Mouse (Mus musculus): ENCODE results near the gene Prrc2a.

Gene Prrc2a

DNA sequence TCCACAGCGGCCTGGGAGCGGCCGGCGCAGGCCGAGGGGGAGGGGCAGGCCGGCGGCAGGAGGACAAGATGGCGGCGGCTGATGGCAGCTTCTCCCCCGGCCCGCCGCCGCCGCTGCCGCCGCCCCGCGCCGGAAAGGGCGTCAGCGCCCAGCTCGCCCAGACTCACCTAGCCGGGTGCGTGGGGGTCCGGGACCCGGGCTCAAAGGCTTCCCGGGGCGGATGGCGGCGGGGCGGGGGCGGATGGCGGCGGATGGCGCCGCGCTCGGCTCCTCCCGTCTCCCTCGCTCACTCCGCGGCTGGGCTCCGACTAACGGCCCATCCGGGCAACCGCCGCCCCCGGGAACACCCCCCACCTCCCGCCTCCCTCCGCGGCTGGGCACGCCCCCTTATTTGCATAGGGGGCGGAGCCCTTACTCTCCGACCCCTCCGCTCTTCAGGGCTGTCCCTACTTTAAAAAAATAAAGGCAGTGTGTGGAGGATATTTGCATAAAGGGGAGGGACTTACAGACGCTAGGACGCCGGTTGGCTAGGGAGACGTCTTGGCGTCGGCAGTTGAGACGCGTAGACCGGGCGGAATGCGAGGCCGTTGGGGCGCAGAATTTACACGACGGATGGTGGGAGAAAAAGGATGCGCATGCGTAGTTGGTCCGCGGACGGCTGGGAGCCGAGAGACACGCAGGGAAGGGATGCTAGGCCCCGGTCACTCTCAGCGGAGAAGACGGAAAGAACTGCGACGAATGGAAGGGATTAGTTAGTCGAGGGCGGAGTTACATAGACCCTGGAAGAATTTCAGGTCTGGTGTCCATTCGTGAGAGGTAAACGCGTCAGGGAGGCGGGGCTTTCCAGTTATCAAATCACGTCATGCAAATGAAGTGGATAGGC, at the start of gene Prrc2a:
TSS of gene Prrc2a (minus strand) at position 330 of the 883 bp plus-strand sequence.
- DNase-seq = peak; percentile 100

DNA sequence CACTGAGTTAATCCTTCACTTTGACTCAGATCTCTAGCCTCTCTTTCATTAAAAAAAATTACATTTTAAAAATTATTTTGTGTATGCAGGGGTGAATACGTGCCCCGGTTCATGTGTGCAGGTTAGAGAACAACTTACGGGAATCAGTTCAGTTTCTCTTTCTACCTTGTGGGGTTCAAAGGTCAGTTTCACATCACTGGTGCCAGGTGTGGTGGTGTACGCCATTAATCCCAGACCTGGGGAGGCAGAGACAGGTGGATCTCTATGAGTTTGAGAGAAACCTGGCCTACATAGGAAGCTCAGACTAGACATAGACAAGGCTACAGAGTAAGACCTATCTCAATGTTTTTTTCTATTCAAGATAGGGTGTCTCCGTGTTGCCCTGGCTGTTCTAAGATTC, 48.4 kb upstream of the Prrc2a start:
- no peak for DNase-seq

DNA sequence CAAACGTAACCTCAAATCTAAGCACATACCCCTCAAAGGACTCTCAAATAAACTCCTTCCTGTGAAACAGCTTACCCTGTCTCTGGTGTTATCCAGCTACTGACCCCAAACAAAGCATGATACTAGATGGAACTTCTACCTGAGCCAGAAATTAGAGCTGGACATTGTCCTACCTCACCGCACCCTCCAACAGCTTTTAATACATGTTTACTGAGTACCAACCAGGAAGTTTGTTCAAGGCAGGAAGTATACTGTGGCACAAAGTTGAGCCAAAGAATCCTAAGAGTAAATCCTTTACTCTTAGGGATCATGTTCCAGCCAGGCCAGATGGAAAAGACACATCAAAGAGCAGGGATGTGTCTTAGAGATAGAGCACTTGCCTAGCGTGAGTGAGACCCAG, 45.9 kb upstream of the Prrc2a start:
- DNase-seq = no peak

DNA sequence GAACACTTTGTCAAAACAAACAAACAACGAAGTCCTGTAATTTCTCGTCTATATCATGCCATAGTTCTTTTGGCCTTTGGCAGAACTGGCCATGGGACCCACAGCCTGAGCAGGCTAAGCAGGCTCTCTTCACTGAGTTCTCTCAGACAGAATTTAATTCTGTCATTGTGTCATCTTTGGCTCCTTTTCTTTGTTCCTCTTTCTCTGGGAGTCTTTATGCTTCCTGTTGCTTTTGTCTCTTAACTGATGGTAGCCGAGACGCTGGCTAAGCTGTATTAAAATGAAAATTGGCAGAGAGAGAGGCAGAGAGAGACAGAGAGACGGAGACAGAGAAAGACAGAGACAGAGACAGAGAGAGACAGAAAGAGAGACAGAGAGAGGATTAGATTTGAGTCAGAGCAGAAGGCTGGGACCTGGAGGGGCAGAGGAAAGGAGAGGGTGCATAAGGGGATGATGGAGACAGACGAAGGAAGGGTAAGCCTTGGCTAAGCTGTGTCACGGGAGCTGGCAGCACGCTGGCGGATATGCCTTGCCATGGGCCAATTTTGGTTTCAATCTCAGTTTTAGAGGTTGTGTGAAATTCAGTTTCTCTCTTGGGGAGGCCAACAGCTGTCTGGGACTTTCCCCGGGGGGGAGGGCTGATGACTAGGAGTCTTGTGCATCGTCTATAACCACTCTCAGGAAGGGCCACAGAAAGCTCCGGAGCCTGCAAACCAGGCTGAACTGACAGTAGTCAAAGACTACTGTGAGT, 45.3 kb upstream of the Prrc2a start:
- no peak for DNase-seq

DNA sequence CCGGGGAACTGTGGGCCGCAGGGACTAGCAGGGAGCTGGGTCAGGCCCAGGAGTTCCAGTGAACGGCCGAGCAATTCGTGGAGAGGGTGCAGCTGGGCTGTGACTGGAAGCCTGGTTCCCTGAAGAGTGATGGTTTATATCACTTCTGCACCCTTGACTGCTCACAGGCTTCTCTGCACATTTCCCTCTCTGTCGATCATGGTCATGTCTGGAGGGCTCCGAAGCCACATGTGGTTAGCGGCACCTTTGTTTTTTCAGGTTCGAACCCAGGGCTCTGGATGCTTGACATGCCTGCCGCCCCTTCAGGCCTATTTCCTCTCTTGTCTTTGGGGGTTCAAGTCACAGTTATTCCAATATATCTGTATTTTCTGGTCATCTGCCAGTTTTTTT, 40.7 kb upstream of the Prrc2a start:
- no peak for DNase-seq

DNA sequence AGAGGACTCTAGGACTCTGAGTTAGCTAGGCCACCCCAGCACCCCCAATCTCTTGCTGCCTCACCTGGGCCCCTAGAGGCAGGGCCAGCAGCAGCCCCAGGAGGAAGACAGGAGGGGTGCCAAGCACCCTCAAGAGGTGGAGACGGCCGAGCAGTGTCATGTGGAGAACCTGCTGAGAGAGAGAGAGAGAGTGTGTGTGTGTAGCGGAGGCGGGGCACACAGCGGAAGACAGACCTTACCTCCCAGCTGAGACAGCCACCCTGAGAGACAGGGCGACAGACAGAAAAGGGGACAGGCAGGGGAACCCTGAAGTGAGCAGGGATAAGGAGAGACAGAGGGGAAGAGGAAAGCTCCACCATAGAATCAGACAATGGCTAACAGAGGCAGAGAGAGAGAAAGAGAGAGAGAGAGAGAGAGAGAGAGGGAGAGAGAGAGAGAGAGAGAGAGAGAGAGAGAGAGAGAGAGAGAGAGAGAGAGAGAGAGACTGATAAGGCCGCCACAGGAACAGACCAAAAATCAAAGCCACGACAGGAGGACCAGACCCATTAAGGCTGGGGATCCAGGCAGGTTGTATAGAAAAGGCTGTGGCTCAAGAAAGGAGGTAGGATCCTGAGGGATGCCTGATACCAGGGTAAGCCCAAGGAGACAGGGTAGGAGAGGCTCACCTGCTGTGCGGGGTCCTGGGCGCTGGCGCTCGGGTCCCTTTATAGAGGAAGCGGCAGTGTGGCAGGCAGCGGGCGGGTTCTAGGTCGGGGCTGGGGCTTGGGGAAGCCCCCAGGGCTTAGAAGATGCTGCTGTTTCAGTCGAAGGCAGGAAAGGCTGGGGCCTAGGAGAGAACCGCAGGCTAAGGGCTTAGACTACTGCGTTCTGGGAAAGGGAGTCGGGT, 40.0 kb upstream of the Prrc2a start, which contains the start of gene Lta:
TSS of gene Lta (minus strand) at position 858 of the 886 bp plus-strand sequence.
- no peak for DNase-seq

DNA sequence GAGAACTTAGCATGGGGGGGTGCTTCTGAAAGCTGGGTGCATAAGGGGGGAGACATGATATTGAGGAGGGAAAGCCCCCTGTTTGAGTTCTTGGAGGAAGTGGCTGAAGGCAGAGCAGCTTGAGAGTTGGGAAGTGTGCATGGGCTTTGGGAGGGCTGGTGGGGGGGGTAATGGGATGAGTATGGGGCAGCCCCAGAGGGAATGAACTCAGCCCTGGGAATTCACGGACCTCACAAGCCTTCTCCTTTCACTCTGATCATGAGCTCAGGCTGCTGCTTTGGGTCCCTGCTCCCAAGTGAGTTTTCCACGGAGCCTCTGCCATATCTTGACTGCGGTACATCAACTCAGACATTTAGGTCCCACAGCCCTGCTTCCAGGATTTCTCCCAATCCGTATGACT, 37.7 kb upstream of the Prrc2a start:
- DNase-seq = no peak

DNA sequence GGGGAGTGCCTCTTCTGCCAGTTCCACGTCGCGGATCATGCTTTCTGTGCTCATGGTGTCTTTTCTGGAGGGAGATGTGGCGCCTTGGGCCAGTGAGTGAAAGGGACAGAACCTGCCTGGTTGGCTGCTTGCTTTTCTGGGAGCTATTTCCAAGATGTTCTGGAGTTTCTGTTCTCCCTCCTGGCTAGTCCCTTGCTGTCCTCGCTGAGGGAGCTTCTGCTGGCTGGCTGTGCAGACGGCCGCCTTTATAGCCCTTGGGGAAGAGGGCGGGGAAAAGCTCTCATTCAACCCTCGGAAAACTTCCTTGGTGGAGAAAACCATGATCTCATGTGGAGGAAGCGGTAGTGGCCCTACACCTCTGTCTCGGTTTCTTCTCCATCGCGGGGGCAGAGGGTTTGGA, 37.1 kb upstream of the Prrc2a start, which contains the start of gene Tnf:
TSS of gene Tnf (minus strand) at position 221 of the 400 bp plus-strand sequence.
- no peak for DNase-seq

DNA sequence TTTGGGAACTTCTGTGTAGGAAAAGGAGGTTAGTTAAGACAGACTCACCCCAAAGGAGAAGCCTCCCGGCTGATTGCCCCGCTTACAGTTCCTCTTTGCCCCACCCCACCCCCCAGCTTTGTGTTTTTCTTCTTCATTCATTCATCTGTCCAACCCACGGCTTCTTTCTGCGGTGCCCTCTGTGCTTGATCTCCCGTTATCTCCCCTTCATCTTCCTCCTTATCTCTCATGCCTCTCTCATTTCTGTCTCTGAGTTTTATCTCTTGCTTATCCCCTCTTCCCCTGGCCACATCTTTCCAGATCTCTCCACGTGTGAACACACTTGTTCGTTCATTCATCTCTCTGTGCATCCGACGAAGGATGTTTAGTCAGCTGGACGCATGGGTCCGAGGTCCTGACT, 36.4 kb upstream of the Prrc2a start:
- no peak for DNase-seq

DNA sequence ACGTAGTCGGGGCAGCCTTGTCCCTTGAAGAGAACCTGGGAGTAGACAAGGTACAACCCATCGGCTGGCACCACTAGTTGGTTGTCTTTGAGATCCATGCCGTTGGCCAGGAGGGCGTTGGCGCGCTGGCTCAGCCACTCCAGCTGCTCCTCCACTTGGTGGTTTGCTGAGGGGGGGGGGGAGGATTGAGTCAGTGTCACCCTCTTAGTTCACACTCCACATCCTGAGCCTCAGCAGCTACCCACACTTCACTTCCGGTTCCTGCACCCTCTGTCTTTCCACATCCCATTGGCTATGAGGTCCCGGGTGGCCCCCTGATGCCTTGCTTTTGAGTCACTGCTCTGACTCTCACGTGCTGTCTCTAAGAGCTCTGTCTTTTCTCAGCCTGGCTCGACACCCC, 35.7 kb upstream of the Prrc2a start:
- DNase-seq = no peak

DNA sequence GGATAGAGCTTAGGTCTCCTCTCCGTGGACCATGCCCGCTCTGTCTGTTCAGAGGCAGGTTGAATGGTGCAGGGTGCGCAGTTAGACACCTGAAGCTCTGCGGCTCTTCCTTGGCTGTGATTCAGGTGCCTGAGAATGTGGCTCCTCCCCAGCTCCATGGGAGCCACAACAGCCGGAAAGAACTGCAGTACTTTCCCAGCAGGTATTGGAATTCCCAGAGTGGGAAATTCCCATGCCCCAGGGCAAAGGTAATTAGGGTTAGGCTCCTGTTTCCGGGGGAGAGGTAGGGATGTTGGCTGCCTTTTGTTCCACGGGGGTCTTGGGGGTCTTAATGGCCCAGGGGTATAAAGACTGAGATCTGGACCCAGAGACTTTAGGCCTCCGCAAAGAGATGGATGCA, 34.2 kb upstream of the Prrc2a start:
- no peak for DNase-seq

DNA sequence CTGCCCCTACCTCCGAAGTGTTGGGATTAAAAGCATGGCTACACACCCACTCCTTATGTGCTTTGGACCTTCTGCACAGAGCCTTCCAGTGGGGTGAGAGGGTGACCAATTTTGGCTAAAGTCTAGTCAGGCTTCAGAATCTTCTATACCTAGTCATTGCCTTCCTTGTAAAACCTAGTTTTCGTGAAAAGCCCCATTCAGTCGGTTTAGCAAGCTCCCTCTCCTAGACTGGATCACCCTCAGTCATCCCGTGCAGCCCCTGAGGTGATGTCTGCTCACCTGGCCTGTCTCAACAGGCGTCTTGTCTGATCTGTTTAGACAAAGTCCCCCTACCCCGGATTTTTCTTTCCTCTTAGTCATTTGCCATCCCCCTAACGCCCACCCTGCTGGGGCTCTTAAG, 33.3 kb upstream of the Prrc2a start:
- DNase-seq = no peak

DNA sequence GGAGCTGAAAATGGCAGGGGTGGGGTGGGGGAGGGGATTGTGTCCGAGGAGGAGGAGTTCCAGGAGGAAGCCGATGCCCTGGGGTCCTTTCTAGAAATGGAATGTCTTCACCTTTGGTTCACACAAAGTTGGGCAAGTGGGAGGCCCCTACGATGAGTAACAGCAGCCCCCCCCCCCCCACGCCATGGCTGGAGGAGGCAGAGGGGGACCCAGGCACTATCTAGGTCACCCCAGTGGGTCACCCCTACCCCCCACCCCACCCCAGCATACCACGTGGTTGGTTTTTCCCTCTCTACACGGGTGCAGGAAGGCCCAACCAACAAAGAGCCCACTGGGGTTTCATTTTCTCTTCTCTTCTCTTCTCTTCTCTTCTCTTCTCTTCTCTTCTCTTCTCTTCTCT, 32.4 kb upstream of the Prrc2a start:
- DNase-seq = no peak

DNA sequence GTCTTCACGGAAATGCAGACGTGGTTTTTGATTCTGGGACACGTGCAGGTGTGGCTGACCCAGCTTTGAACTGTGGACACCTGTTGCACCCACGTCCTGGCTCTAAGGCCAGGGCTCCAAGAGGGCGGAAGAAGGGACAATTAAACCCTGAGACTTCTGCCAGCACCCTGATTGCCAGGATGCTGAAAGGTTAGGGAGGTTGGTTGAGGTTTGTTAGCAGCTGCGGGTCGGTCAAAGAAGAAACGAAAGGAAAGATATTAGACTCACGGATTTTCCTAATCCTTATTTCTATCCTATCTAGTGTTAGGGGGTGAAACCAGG, 31.6 kb upstream of the Prrc2a start:
- no peak for DNase-seq

DNA sequence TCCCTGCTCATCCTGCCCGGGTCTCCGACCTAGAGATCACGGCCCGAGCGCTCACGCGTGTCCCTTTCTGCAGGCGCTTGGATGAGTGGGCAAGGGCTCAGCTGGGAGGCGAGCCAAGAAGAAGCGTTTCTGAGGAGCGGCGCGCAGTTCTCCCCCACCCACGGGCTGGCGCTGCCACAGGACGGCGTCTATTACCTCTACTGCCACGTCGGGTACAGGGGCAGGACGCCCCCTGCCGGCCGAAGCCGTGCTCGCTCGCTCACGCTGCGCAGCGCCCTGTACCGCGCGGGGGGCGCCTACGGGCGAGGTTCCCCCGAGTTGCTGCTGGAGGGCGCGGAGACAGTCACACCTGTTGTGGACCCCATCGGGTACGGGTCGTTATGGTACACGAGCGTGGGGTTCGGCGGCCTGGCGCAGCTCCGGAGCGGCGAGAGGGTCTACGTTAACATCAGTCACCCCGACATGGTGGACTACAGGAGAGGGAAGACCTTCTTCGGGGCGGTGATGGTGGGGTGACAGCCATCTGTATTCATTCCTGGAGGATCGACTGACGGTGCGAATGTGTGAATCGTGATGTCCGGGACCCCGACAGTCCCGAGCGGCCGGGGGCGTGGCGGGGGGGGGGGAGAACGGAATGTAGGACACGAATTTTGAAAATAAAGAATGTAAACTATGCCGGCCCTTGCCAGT, 31.1 kb upstream of the Prrc2a start:
- no peak for DNase-seq

DNA sequence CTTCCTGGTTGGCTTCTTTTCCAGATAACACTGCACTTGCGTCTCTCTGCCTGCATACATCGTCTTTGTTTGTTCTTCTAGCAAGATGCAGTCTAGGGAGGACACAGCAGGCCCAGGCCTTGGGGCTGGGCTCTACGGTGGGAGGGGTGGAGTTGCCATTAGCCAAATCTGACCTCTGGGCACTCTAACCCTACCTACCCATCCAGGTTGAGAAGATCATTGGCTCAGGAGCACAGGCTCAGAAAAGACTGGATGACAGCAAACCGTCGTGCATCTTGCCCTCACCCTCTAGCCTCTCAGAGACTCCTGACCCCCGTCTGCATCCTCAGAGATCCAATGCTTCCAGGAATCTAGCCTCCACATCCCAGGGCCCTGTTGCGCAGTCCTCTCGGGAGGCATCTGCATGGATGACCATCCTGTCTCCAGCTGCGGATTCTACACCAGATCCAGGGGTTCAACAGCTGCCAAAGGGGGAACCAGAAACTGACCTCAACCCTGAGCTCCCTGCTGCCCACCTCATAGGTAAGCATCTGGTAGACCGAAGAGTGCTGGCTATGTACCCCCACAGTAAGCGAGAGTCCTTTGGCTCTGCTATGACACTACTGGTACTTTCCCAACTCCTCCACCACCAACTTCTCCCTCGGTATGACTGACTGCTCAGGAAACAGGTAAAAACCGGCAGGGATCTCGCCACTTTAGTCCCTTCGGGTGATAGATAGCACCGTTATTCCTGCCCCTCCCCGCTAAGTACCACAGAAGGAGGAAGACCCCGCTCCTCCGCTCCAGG, 30.3 kb upstream of the Prrc2a start:
- no peak for DNase-seq

DNA sequence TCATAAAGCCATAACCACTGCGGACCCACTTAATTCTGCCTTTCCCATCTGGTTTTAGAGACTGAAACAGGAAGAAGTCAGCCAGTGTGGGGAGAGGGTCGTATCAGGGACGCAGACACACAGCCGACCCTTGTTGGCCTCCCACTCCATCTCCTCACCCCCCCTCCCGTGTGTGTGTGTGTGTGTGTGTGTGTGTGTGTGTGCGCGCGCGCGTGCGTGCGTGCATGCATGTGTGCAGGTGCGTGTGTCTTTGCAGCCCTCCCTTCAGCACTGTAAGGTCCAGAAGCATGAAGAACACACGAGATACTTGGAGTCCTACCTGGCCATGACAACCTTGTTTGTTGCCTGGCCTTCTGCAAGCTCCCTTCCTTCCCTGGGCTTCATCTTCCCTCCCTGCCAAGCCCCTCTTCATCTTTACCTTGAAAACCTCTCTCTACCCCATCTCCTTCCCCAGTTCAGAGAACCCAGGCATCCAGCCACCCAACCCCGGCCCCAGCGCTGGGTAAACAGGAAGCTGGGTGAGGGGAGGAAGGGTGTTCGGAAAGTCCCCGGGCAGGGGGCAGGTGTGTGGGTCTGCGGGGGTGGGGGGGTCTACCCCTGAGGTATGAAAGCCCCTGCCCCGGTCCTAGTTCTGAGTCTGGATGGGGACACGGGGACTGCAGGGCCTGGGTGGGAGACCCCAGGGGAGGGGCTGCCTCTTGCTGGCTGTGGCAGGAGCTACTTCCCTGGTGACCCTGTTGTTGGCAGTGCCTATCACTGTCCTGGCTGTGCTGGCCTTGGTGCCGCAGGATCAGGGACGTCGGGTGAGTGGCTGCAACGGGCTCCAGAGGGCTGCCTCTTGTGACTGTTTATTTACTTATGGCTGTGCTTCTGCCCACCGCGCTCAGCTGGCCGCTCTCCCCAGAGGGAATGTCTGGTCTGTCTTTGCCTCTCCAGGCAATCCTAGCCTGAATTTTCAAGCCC, 29.5 kb upstream of the Prrc2a start, which contains the start of gene Ltb:
TSS of gene Ltb (plus strand) at position 559 of the 963 bp plus-strand sequence.
- DNase-seq = no peak

DNA sequence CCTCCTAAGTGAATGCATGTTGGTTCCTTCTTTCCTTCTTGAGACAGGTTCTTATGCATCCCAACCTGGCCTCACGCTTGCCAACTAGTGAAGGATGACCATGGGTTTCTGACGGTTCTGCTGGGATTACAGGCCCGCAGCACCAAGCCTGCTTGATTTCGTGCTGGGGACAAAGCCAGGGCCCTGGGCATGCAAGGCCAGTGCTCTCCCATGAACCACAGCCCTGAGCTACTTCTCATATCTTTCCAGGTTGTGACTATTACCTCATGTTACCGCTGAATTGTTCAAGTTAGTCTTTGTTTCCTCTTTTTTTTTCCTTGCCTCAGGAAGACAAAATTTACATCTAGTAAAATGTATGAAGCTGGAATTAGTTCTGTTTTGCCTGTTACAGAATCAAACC, 28.2 kb upstream of the Prrc2a start:
- DNase-seq = no peak

DNA sequence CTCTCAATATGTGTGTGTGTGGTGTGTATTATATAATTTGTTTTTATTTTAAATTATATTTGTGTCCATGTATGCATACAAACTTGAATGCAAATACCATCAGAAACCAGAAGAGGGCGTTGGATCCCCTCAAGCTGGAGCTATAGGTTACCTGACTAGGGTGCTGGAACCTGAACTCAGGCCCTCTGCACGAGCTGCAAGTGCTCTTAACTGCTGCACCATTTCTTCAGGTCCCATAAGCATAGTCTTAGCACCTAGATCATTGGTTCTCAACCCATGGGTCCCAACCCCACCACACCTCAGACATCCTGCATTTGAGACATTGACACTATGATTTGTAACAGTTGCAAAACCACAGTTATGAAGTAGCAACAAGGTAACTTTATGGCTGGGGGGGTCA, 27.0 kb upstream of the Prrc2a start:
- no peak for DNase-seq

DNA sequence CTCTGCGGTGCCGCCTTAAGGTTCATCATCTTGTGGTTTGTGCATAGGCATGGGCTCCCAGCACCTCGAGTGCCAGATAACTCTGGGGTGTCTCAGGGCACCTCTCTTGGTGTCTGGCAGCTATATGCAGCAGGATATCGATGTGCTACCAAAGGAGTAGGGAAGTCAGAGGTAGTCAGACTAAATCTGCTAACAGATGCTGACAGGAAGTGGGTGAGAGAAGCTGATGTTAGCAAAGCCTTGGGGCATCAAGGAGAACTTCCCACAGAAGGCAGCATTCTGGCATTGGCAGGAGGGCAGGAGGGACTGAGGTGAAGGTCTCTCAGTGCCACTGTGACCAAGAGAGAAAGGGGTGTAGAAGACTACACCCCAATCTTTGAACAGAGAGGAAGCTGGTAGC, 25.4 kb upstream of the Prrc2a start:
- no peak for DNase-seq

DNA sequence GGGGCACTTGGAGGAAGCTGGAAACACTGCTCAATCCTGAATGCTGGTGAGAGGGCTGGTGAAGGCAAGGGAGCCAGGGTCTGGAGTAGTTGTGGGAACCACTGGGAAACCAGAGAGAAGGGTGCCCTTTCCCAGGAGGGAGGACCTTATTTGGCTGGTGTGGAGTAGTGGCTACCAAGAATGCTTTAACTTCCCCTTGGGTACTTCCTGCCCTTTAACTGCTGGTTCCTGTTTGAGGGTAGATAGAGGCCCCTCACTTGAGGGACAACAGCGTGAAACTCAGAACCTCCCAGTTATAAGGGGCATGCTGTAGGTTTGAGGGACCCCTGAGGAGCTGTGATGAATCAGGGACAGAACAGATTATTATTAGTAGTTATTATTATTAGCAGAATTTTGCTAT, 24.5 kb upstream of the Prrc2a start:
- DNase-seq = no peak
